Mouse (Mus musculus): ENCODE data around the gene Ppp4r1.

Gene Ppp4r1

DNA sequence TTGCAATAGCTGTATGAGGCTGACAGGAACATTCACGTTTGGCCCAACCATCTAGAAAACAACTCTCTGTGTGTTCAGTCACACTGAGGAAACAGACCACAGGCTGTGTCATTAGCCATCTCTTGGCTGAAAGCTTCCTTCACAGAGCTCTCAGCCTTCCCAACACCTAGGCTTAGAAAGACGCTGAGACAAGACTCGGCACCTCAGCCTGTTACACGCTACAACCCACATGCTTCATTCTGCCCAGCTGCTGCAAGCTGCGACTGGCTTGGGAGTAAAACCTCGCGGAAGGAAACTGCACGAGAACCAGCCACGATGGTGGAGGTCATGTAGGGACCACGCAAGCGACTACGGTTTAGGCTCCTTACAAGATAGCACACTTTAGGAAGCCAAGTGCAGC lies 81.5 kb downstream of the Ppp4r1 start:
- DNase-seq = no peak

DNA sequence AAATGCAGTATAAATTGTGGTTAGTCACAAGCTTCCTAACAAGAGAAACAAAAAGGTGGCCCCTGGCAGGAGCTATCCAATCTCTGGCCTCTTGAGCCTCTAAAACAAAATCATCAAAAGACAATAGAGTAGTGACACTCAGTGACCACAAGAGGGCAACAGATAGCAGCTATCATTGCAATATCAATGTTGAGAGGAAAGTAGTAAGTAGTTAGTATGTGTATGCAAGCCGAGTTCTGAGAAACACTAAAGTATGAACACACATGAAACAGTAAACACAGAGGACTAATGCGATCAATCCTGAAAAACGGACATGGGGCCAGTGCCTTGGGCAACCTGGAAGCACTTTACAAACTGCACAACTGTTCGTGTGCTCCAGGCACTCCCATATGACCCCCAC lies 82.4 kb downstream of the Ppp4r1 start:
- no peak for DNase-seq

DNA sequence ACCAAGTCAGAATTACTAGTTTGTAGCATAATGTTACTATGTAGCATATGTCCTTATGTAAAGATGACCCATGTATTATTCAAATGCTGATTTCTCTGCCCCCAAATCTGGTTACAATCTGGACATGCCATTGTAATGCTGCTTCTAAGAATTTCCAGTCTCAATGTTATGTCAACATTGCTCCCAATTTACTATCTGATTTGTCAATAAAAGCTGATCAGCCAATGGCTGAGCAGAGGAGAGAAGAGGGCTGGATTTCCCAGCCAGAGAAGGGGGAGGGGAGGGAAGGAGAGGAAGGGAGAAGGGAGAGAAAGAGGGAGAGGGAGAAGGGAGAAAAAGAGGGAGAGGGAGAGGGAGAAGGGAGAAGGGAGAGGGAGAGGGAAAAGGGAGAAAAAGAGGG lies 82.9 kb downstream of the Ppp4r1 start:
- no peak for DNase-seq

DNA sequence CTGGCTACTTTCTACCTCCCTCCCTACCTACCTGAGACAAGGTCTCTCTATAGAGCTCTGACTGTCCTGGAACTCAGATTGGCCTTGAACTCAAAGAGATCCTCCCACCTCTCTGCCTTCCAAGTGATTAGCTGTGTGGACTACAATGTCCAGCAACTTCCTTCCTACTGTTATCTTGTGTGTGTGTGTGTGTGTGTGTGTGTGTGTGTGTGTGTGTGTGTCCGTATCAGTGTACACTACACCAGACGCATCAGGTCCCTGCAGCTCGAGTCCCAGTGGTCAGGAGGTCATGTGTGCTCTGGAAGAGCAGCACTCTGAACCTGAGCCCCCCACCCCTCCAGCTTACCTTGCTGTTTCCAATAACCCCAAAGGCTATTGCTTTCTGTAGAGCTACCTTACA lies 83.8 kb downstream of the Ppp4r1 start:
- DNase-seq = no peak

DNA sequence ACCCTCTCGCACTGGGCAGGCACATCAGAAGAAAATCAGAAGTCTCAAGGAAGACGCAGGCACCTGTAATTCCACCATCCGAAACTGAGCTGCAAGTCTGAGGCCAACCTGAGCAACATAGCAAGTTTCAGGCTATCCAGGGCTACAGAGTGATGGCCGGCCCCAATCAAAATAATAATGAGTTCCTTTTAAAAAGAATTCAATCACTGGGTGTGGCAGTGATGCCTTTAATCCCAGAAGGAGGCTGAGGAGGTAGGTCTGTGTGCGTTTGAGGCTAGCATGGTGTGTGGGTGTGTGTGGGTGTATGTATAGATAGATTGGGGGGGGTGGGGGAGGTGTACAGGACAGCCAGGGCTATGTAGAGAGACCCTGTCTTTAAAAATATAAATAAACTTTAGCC lies 85.6 kb downstream of the Ppp4r1 start:
- DNase-seq = no peak

DNA sequence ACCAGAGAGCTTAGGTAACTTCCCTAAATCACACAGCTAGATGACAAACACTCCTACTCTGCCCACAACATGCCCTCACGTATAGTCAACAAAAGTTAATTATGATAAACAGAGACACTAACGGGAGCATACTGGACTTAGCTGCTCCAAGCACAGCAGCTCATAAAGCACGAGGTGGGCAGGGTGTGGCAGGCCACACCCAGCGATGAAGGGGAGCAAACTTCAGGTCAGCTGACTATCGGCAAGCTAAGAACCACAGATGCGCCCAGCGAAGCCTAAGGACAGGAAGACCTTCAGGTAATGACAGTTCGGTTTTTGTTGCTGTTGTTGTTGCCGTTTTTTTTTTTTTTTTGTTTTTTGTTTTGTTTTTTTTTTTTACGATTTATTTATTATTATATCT lies 87.3 kb downstream of the Ppp4r1 start:
- DNase-seq = peak; percentile 11

DNA sequence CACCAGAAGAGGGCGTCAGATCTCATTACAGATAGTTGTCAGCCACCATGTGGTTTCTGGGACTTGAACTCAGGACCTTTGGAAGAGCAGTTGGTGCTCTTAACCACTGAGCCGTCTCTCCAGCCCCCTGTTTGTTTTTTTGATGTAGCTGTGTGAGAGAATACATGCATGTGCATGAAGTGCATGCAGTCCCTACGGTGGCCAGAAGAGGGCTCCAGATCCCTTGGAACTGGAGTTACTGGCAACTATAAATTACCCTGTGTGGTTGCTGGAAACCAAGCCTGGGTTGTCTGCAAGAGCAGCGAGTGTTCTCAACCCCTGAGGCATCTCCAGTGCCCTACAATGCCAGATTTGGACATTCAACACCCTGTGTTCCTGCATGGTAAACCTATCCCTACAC lies 87.8 kb downstream of the Ppp4r1 start:
- DNase-seq = peak; percentile 95

DNA sequence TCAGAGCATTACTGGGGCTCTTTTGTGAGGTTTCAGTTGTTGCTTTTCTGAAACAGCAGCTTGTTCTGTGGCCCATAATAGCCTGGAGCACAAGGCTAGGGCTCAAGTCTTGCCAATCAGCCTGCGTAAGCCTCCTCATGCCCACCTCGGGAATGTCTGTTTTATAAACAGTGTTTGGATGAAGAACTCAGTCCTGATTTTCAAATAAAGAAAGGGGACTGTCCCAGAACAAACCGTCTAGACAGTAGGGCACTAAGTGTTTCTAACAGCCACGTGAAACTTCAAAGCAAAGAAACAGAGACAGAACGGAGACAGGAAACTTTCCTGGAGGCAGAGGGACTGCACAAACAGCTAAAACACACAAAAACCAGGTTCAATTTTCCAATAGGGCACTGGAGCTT lies 89.3 kb downstream of the Ppp4r1 start:
- DNase-seq = no peak

DNA sequence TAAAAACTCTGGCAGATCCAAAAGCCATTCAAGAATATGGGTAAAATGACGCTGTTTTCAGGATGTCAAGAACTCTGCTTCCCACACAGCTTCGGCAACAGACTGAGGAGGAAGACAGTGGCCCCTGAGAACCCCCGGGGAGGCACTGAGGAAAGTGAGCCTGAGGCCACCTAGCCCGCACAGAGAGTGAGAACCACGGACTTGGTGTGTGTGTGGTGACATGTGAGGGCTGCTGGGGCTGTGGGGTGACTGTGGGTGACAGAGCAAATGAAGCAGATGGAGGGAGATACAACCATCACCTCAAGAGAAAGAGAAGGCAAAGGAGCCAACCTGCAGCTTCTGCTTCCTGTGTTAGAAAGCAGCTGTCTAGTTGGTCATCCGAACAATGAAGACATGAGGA lies 89.7 kb downstream of the Ppp4r1 start:
- DNase-seq = peak; percentile 40

DNA sequence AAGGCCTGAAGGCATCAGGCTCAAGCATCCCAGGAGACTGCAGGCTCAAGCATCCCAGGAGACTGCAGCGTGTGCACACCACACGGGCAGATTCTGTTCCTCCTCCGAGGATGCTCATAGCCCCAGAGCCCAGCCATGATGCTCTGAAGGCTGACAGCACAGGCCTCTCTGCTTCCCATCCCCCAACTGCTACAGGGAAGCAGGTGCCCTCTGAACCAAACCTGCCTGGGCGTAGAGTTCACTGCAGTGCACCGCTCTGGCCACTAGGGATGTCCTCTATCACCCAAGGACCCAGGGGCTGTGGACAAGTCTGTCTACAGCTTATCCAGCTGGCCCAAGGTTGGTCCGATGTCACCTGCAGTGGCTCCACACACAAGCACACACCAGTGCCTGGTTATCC lies 90.3 kb downstream of the Ppp4r1 start:
- peak; percentile 86 for DNase-seq

DNA sequence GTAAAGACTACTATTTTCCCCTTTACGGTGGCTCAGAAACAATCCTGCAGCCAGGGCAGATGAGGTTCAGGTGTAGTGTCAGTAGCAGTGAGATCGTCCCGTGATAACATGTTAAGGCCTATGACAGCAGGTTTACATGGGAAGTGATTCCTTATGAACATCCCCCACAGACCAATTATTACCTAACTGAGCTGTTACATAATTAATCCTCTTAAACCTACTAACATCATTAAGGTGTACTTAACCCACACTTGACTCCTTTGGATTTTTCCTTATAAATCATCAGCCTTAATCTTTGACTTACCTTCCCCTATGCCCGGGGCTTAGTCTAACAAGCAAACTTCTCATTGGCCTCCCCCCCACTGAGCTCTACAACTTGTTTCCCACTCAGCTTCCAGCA lies 90.8 kb downstream of the Ppp4r1 start:
- no peak for DNase-seq

DNA sequence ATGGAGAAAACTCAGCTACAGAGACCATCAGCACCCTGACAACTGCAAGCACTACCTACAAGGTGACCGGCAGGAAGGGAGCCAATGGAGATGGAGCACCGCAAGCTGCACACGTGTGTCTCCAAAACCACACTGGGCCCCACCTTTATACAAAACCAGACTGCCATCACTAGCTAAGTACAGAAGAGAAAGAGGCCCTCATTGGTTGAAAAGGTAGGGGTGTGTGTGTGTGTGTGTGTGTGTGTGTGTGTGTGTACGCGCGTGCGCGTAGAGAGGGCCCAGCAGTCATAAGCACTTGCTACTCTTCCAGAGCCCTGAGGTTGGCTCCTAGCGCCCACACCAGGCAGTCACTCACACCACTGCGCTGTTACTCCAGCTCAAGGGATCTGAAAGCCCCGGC lies 91.5 kb downstream of the Ppp4r1 start:
- DNase-seq = peak; percentile 48

DNA sequence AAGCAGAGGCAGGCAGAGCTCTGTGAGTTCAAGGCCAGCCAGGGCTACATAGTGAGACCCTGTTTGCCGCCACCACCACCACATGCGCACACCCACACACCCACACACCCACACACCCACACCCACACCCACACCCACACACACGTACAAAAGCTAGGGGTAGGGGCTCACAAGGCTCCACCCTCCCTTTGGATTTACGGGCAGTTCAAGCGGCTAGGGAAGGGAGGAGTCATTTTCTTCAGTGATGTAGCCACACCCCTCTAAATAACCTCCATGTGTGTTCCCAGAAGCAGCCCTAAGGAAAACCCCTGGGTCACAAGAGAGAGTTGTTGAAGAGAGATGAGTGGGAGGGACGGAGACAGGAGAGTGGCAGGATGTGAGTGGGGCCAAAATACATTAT lies 94.7 kb downstream of the Ppp4r1 start:
- DNase-seq = no peak

DNA sequence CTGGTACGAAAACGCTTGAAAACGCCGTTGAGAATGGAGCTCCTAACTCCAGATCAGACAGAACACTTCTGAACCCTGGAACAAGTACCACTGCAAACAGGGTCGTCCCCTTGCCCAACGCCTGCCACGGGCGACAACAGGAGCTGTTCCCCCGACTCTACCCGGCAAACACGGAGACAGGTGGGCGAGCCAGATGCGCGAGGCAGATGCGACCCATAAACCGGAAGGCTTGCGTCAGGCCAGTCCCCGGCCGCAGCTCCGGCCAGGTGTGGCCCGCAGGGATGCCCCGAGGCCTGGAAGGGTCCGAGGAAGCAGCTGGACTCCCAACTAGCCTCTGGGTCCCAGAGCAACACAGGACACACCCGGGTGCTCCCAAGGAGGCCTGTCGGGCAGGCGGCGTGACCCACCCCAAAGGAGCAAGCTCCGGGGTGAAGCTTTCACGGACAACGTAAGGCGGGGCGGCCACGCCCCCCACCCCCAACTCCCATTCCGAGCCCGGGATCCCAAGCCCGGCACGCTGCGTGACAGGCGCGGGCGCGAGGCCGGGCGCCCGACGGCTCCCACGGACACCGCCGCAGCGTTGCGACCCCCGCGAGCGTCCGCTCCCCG lies 101.8 kb downstream of the Ppp4r1 start:
- peak; percentile 75 for DNase-seq

DNA sequence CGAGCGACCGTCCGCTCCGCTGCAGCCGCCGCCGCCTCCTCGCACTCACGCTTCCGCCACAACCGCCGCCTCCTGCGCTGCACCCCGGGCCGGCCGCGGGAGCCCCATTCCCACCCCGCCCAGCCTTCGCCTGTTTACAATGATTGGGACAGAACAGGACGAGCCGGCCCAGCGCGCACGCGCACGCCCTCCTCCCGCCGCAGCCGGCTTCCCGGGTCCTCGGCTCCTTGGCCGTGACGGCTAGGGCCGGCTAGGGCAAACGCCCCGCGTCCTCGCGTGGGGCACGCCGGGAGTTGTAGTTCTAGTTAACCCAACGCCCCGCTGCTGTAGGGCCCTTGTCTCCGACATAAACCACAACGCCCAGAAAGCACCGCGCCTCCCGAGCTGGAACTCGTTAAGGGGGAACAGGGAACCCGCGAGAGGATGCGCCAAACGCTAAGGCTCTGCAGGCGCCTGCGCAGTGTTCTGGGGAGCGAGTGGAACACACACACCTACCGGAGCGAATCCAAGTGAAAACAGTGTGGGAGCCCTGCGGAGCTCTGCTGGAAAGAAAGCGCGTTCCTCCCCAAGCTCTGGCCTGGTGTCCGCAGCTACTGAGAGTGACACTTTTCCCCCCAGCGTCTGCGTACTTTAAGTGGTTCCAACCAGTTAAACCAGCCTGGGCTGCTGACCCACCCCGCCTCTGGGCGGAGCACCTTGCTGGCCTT lies 102.5 kb downstream of the Ppp4r1 start:
- DNase-seq = peak; percentile 98

DNA sequence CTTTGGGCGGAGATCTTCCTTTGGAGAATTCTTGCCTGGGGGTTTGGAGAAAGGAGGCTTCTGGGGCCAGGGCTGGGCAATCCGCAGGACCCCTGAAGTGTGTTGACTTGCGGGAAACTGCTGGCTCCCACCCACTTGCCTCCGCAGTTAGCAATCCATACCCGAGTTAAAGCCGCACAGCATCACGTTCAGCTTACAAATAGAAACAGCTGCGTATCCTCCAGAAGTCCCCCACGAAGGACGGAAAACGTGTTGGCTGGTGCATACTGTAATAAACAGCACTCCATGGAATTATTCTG lies 103.0 kb downstream of the Ppp4r1 start:
- no peak for DNase-seq

DNA sequence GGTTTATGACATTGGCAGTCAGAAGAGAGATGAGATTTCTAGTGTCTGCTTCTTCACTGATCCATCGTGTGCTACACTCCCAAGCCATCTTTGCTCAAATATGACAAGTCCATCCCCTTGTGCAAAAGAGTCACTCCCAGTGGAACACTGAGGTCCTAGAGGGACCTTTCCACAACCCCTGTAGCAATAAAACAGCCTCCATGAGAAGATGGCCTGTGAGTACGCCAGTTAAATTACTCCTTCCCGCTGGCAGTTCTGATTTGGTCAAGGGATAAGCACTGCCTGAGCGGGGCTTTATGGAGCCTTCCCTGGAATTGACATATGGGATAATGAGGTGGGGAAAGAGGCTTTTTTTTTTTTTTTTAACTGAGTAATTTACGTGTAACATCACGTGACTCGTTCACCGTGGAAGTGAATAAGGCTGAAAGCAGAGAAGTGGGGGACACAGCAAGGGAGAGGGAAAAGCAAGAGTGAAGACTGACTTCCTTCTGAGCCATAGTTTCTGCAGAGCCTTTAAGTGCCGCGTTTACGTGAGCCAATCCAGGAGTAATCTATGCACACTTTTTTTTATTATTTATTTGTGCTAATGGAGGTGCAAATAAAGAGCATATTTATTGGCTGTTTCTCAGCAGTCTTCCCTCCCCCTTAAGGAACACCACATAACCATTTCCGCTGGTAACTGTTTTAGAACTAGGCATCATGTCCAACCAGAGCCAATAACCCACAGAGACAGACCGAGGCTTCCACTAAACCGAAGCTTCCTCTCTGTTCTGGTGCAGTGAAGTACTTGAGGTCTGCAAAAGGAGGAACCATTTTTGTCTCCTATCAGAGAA lies 103.5 kb downstream of the Ppp4r1 start, which contains the start of gene Ralbp1:
Ralbp1 (minus strand) TSS at position 102 of the 833 bp plus-strand sequence.
- DNase-seq = peak; percentile 25

DNA sequence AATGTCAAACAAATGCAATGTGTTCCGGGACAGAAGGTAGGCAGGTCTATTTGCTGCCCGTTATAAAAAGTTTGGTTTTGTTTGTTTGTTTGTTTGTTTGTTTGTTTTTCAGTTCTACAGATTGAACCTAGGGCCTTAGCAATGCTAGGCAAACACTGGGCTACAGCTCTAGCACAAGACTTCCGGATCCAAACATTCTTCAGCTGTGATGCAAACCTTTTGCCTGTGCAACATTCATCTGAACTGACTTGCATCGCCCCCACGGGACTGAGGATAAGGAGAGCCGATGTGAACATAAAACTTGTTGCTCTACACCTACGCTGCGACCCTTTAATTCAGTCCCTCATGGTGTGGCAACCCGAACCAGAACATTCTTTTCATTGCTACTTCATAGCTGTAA lies 104.2 kb downstream of the Ppp4r1 start:
- no peak for DNase-seq

DNA sequence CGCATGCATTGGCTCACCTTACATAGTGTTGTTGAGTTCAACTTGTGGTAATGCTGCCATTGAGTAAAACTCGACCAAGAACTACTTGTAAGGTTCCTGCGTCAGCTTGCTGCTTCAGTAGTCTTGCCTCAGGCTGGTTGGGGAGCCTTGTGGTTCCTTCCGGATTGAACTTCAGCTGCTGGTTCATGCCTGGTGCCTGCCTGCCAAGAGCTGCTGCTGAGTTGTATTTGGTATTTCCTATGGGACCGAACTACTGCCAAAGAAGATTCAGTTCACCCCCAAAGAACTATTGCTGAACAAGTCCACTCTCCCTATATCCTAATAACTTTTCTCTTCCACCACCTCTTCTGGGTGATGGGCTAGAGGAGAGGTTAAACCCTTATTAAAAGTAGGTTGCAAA lies 107.1 kb downstream of the Ppp4r1 start:
- DNase-seq = no peak

Data from thymus, postnatal 4 days (tissue).